Mouse (Mus musculus): Measurements from ENCODE around the gene Pkd1l1.
A peak's percentile ranks its signal among the peaks of the same experiment; 100 is the strongest.

GRCm38 (mm10) chr11:9010416-9010815, 37.4 kb upstream of the Pkd1l1 start:
- TF ChIP-seq CTCF (IDR thresholded peaks at IDR 0.05; ENCODE audit: low read depth) (peak; percentile 13), EP300 (optimal IDR thresholded peaks at IDR 0.05) (no peak)
